Mouse (Mus musculus) adrenal gland, adult 18-20 months (tissue): ENCODE results near the gene Cotl1. TPM values are rescaled to one million over a fixed set of nuclear protein-coding genes. Genes with fewer than 3 reads are reported as not detected.

Experiments used
- DNase-seq, 2 experiments: peaks; one replicate each; pipeline ENCODE4 v3.0.0; 2021 to 2022; ENCODE audit warnings: low spot score in 2 of 2
- total RNA-seq, 2 experiments: library from RNA; stranded (reverse); gene quantifications; 1 replicate in 1 of 2; 2 replicates in 1 of 2; pipeline ENCODE4 v1.2.3; 2021

Cotl1 gene
- total RNA-seq, 2 experiments from 2014 or later, result 43.6 to 52.1 TPM

DNA sequence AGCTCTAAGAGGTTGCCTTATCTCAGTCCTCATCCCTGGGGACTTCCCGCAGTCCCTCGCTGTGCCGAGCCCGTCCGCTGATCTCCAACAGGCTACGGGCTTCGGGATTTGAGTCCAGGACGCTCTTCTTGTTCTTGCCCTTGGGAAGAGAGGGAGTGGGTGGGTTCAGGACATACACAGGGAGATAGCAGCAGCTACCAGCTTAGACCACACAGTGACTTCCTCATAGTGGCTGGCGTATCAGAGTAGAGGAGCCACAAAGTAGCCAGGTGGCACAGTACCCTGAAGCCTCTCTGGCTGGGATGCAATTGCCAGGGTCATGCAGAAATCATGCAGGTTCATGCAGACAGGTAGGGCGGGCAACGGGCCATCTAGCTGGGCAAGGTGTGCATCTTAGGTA is 78.7 kb downstream of the Cotl1 start:
- no peak for DNase-seq

Other genes starting within 250 kb of the Cotl1 start
- gene Taf1c, start 235.3 kb downstream of the Cotl1 start, total RNA-seq, result 10 to 100 TPM; 11.9 to 15.5 TPM
- not detected for gene Adad2, start 227.8 kb downstream of the Cotl1 start, total RNA-seq
- gene Kcng4, start 204.9 kb downstream of the Cotl1 start, total RNA-seq, result under 1 TPM; 0.60 to 0.61 TPM
- gene Wfdc1, start 174.2 kb downstream of the Cotl1 start, total RNA-seq, result 10 to 100 TPM in 1 of 2 experiments, 1 to 10 TPM in 1; 8.9 to 12.2 TPM
- gene Atp2c2, start 140.5 kb downstream of the Cotl1 start, total RNA-seq, result under 1 TPM; 0.13 to 0.56 TPM
- 1 to 10 TPM; 8.4 to 9.7 TPM for gene Tldc1, start 62.1 kb downstream of the Cotl1 start, total RNA-seq
- 1 to 10 TPM; 4.9 to 5.8 TPM for gene Klhl36, start 21.7 kb upstream of the Cotl1 start, total RNA-seq
- gene Usp10, start 69.8 kb upstream of the Cotl1 start, total RNA-seq, result 100 to 1,000 TPM; 114 to 127 TPM
- gene Gm20388, start 70.3 kb upstream of the Cotl1 start, total RNA-seq, result 1 to 10 TPM; 1.3 to 8.5 TPM
- 10 to 100 TPM in 1 of 2 experiments, 1 to 10 TPM in 1; 9.5 to 12.8 TPM for gene Crispld2, start 151.9 kb upstream of the Cotl1 start, total RNA-seq